Mouse (Mus musculus) liver, embryonic 14.5 days (tissue): ENCODE data around the gene Slc25a45. TPM values are rescaled to one million over a fixed set of nuclear protein-coding genes. Genes with fewer than 3 reads are reported as not detected.

ENCODE experiments used
- ATAC-seq: fragments of 200-750 bp; cut with Nextera tagmentation; 2 replicates; pipeline ENCODE4 v1.8.0; 2017; ENCODE audit warnings: moderate number of reproducible peaks, mild to moderate bottlenecking, moderate library complexity; ENCODE audit not compliant: insufficient read depth
- DNase-seq, 3 experiments: peaks; one replicate each; pipeline ENCODE4 v3.0.0-alpha.2; 2012 to 2013; ENCODE audit warnings: low read depth in 3 of 3, low spot score in 3 of 3
- H3K27ac ChIP-seq: fragments of 300-500 bp; sonication (generic); 2 replicates; pipeline ENCODE4 v1.5.1; 2014; ENCODE audit warnings: moderate library complexity, mild to moderate bottlenecking, control low read depth, inconsistent platforms
- H3K27me3 ChIP-seq: fragments of 300-500 bp; sonication (generic); 2 replicates; pipeline ENCODE4 v1.6.1; 2014; ENCODE audit warnings: mild to moderate bottlenecking, low read length, moderate library complexity; ENCODE audit not compliant: control insufficient read depth, insufficient read depth
- H3K36me3 ChIP-seq: fragments of 300-500 bp; sonication (generic); replicated peaks from 2 replicates; pipeline ENCODE4 v1.6.1; 2014; ENCODE audit warnings: low read depth; ENCODE audit not compliant: control insufficient read depth, insufficient read depth
- H3K4me1 ChIP-seq, 2 experiments: fragments of 200-500 bp in 1 of 2; fragments of 300-500 bp in 1 of 2; sonication (generic) in 1 of 2; replicated peaks; 2 replicates each; pipeline ENCODE4 v1.6.1; 2012 to 2014; ENCODE audit warnings: antibody characterized with exemption in 1 of 2, inconsistent platforms in 1 of 2, low read length in 1 of 2; ENCODE audit not compliant: control insufficient read depth in 2 of 2, insufficient read depth in 2 of 2
- H3K4me2 ChIP-seq: fragments of 300-500 bp; sonication (generic); 2 replicates; pipeline ENCODE4 v1.6.1; 2014; ENCODE audit warnings: low read depth, mild to moderate bottlenecking, control low read depth, moderate library complexity
- H3K4me3 ChIP-seq, 2 experiments: fragments of 200-500 bp in 1 of 2; fragments of 300-500 bp in 1 of 2; sonication (generic) in 1 of 2; 2 replicates each; pipeline ENCODE4 v1.5.1; 2012 to 2014; ENCODE audit warnings: low read depth in 2 of 2, low read length in 2 of 2, mild to moderate bottlenecking in 2 of 2, control low read depth in 1 of 2, inconsistent platforms in 1 of 2, moderate library complexity in 1 of 2; ENCODE audit not compliant: insufficient read depth in 1 of 2
- H3K9ac ChIP-seq: fragments of 300-500 bp; sonication (generic); replicated peaks from 2 replicates; pipeline ENCODE4 v1.6.1; 2014; ENCODE audit warnings: mild to moderate bottlenecking, control low read depth, moderate library complexity
- H3K9me3 ChIP-seq: fragments of 300-500 bp; sonication (generic); 2 replicates; pipeline ENCODE4 v1.6.1; 2016; ENCODE audit warnings: low read length, mixed read lengths; ENCODE audit not compliant: control insufficient read depth
- CTCF ChIP-seq: IDR thresholded peaks from 2 replicates; pipeline ENCODE4 v1.5.1; 2016; ENCODE audit warnings: antibody characterized with exemption, low read depth, control low read depth
- EP300 ChIP-seq: IDR thresholded peaks from 2 replicates; pipeline ENCODE4 v1.6.1; 2016; ENCODE audit warnings: antibody characterized with exemption, low read depth
- WGBS: fragments of 180-500 bp; shearing (Covaris S2); extraction: QIAGEN DNeasy Blood & Tissue Kit; methylation state at CpG from one replicate; pipeline ENCODE4 v1.1.7; 2014; ENCODE audit not compliant: insufficient replicate concordance; 5-methylcytosine and 5-hydroxymethylcytosine counted together
- polyA plus RNA-seq, 2 experiments: library from polyadenylated mRNA; depleted of rRNA in 1 of 2; stranded (reverse) in 1 of 2; unstranded in 1 of 2; fragments of >200 nt; fragmentation: Nextera tagmentation in 1 of 2; extraction: Ambion mirVana in 1 of 2; gene quantifications; 2 replicates each; pipeline versions ENCODE4 v1.2.1 to v1.2.3; 2012 to 2014

Slc25a45 gene
- polyA plus RNA-seq, 2 experiments: 3.2 to 5.3 TPM

DNA sequence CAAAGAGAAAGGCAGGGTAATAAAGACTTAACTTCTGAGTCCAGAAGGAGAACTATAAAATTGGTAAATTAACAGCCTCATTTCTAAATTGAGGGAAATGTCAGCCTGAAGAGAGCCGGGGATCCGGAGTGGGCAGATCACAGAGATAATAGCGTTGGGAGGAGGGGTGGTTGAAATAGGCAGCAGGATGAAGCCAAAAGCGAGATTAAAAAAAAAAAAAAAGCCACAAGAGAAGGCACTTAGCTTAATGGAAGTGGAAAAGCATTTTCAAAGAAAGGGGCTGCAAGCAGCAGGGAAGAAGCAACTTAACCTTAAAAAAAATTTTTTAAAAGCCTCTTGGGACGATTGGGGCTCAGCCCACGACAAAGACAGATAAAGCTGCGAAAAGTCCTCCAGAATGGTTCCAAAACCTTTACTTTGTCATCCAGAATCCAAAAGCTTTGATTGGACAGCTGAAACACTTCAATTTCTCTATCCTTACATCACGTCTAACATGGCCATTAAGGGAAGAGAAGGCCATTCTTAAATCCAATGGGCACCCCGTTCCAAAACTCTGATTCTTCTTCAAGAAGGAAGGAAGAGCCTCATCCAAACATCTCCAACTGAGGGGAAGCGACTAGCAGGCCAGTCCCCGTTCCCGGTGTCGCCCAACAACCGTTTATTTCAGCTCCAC is 34.0 kb downstream of the Slc25a45 start:
- H3K27ac ChIP-seq: peak overlapping the region; percentile 33
- ATAC-seq: no peak
- under 1% methylated on average over 14 of the region's 14 CpGs for WGBS
- TF ChIP-seq EP300 (no peak), CTCF (no peak)
- peaks cover 19% of the 10 kb centered on the region for H3K36me3 ChIP-seq
- no peak for DNase-seq
- H3K4me3 ChIP-seq: peak overlapping the region; percentile 97 to 99
- H3K9ac ChIP-seq: peak overlapping the region; percentile 99
- no peaks in the 10 kb centered on the region for H3K9me3 ChIP-seq
- H3K4me1 ChIP-seq: peaks cover 20 to 29% of the 10 kb centered on the region in 2 experiments
- H3K27me3 ChIP-seq: no peaks in the 10 kb centered on the region
- H3K4me2 ChIP-seq: peak overlapping the region; percentile 94

DNA sequence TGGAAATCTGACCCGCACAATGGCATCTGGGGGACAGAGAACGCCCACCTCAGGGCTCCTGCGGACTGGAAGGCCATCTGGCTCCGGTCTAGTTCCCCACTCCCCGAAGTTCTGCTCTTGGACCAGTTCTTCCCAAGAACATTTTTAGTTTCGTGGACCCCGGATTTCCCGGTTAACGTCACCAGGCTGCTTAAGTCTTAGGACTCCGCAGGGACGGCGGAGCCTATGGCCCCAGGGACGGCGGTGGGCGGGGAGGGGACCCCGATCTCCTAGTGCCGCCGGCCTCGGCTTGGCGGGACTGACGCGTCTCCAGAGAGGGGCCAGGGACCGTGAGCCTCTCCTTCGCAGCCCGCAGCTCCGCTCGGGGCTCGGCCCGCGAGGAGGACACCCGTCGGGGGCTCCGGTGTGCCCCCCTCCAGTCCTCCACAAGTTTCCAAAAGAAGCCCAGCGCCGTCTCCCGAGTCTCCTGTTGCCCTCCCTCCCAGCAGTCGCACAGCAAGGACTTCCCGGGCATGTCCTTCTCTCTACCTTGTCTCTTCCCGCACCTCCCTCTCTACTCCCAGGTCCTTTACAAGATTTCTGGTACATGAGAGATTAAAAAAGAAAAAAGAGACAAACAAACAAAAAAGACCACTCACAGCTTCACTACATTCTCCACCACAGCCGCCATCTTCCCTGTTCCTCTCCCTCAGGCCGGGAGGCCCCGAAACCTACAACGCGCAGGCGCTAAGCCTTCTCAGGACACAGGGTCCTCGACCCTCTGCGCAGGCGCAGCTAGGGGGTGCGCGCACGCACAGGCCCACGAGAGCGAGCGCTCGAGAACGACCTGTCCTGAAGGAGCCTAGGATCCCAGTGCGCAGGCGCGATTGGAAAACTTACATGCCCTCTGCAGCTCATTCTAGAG is 34.7 kb downstream of the Slc25a45 start:
- H3K36me3 ChIP-seq: peaks cover 12% of the 10 kb centered on the region
- ATAC-seq (peak; percentile 96), DNase-seq (peak; percentile 99)
- peaks cover 20 to 29% of the 10 kb centered on the region in 2 experiments for H3K4me1 ChIP-seq
- H3K4me2 ChIP-seq: peak overlapping the region; percentile 94
- H3K27me3 ChIP-seq: no peaks in the 10 kb centered on the region
- no peaks in the 10 kb centered on the region for H3K9me3 ChIP-seq
- H3K27ac ChIP-seq: peak overlapping the region; percentile 80
- H3K4me3 ChIP-seq: peak overlapping the region; percentile 97 to 99
- peak overlapping the region; percentile 99 for H3K9ac ChIP-seq
- TF ChIP-seq EP300 (no peak), CTCF (peak; percentile 57)
- WGBS: under 1% methylated on average over 59 of the region's 59 CpGs

DNA sequence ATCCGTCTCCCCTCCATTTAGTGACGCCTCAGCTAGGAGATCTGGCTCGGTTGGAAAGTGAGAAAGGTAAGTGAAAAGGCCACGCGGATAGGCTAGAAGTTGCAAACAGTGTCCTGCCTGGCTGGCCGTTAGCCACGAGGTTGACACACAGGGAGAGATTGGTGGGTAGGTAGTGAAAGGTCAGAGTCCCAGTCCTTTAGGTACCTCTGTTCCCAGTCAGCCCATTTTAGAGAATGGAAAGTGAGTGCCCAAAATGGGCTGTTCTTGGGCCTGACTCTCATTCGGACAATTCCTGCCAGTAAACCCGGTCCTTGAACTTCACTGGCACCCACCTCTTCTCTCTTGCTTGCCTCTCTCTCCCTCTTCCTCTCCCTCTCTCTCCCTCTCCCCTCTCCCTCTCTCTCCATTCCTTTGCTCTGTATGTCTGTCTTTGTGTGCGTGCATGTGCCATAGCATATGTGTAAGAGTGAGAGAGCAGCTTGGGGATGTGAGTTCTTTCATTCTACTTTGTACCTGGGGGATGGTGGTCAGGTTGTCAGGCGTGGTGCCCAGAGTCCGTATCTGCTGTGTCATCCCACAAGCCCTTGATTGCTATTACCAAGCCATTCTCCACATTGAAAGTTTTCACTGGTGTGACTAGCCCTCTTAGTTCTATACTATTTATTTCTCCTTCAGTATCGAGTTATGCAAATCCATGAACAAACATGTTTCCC is 35.6 kb downstream of the Slc25a45 start, which contains the start of gene Dpf2:
TSS of gene Dpf2 (minus strand) at position 4 of the 713 bp plus-strand sequence.
- Histone ChIP-seq H3K4me2 (peak within 1 kb of the TSS; percentile 94), H3K27ac (peak within 1 kb of the TSS; percentile 80), H3K4me3 (peak within 1 kb of the TSS; percentile 97 to 99), H3K27me3 (no peaks in the 10 kb centered on the region), H3K9me3 (no peaks in the 10 kb centered on the region), H3K36me3 (peaks cover 12% of the 10 kb centered on the region), H3K4me1 (peaks cover 20 to 29% of the 10 kb centered on the region in 2 experiments), H3K9ac (peak within 1 kb of the TSS; percentile 99)
- 6% methylated on average over 13 of the region's 13 CpGs for WGBS
- DNase-seq: peak in 1 of 3 experiments; percentile 52
- TF ChIP-seq CTCF (no peak), EP300 (no peak)
- ATAC-seq: peak; percentile 51

DNA sequence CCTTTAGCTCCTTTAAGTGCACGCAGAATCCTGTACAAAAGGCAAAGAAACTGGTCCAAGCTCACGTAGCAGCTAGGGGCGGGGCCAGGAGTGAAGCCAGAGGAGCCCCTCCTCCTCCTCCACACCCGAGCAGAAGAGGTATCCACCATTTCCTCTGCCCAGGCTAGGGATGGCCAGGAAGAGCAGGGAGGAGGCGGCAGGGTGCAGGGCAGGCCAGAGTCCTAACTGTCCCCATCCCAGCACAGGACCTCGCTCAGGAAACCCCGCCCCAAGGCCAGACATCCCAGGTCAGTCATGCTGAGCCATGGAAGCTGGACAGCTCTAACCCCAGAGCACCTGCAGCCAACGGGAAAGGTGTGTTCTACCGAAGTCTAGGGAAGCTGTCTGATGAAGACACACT is 44.1 kb downstream of the Slc25a45 start:
- H3K36me3 ChIP-seq: no peaks in the 10 kb centered on the region
- H3K27ac ChIP-seq: peak overlapping the region; percentile 37
- no peak for TF ChIP-seq EP300
- no peak for TF ChIP-seq CTCF
- peaks cover 7% of the 10 kb centered on the region for H3K27me3 ChIP-seq
- peaks cover 34 to 36% of the 10 kb centered on the region in 2 experiments for H3K4me1 ChIP-seq
- peak overlapping the region; percentile 100 for H3K4me2 ChIP-seq
- peak overlapping the region; percentile 0 to 30; a peak in 3 of 4 replicates for H3K4me3 ChIP-seq
- 17% methylated on average over 9 of the region's 9 CpGs for WGBS
- H3K9me3 ChIP-seq: no peaks in the 10 kb centered on the region
- peak in 1 of 3 experiments; percentile 56 for DNase-seq
- peak overlapping the region; percentile 44 for H3K9ac ChIP-seq
- ATAC-seq: peak; percentile 30; the same call in 1 of the 2 replicates
